Mouse (Mus musculus) midbrain, embryonic 16.5 days (tissue): ENCODE results near the gene Col6a1. TPM values are rescaled to one million over a fixed set of nuclear protein-coding genes. Genes with fewer than 3 reads are reported as not detected.

ENCODE experiments used
- ATAC-seq: fragments of 200-750 bp; cut with Nextera tagmentation; 2 replicates; pipeline ENCODE4 v1.8.0; 2017; ENCODE audit warnings: moderate TSS enrichment
- H3K27ac ChIP-seq: fragments of 300-500 bp; sonication (generic); 2 replicates; pipeline ENCODE4 v1.5.1; 2014; ENCODE audit warnings: mild to moderate bottlenecking, low read length, mixed read lengths
- H3K27me3 ChIP-seq: fragments of 300-500 bp; sonication (generic); 2 replicates; pipeline ENCODE4 v1.6.1; 2014; ENCODE audit warnings: low read depth, low read length, mixed read lengths; ENCODE audit not compliant: control insufficient read depth, insufficient read depth
- H3K36me3 ChIP-seq: fragments of 300-500 bp; sonication (generic); 2 replicates; pipeline ENCODE4 v1.6.1; 2014; ENCODE audit warnings: mild to moderate bottlenecking, low read length, moderate library complexity, mixed read lengths; ENCODE audit not compliant: control insufficient read depth, insufficient read depth
- H3K4me1 ChIP-seq: fragments of 300-500 bp; sonication (generic); 2 replicates; pipeline ENCODE4 v1.6.1; 2014; ENCODE audit warnings: mild to moderate bottlenecking, low read length, mixed read lengths; ENCODE audit not compliant: control insufficient read depth, insufficient read depth
- H3K4me2 ChIP-seq: fragments of 300-500 bp; sonication (generic); 2 replicates; pipeline ENCODE4 v1.6.1; 2014; ENCODE audit warnings: mild to moderate bottlenecking, low read length, mixed read lengths
- H3K4me3 ChIP-seq: fragments of 300-500 bp; sonication (generic); 2 replicates; pipeline ENCODE4 v1.5.1; 2014; ENCODE audit warnings: low read depth, mild to moderate bottlenecking, low read length, moderate library complexity, mixed read lengths
- H3K9ac ChIP-seq: fragments of 300-500 bp; sonication (generic); 2 replicates; pipeline ENCODE4 v1.6.1; 2014; ENCODE audit warnings: low read depth, low read length, mixed read lengths
- H3K9me3 ChIP-seq: fragments of 300-500 bp; sonication (generic); replicated peaks from 2 replicates; pipeline ENCODE4 v1.6.1; 2014; ENCODE audit warnings: mild to moderate bottlenecking, low read length, mixed read lengths; ENCODE audit not compliant: control insufficient read depth, poor library complexity, severe bottlenecking
- WGBS: fragments of 180-500 bp; shearing (Covaris S2); extraction: QIAGEN DNeasy Blood & Tissue Kit; methylation state at CpG from one replicate; pipeline ENCODE4 v1.1.7; 2014; 5-methylcytosine and 5-hydroxymethylcytosine counted together
- polyA plus RNA-seq: library from polyadenylated mRNA; unstranded; fragments of >200 nt; fragmentation: Nextera tagmentation; extraction: Ambion mirVana; gene quantifications from 2 replicates; pipeline ENCODE4 v1.2.1, GENCODE M21; 2015

The Col6a1 gene
- polyA plus RNA-seq, 1 experiment from 2014 or later: 17.0 TPM

DNA sequence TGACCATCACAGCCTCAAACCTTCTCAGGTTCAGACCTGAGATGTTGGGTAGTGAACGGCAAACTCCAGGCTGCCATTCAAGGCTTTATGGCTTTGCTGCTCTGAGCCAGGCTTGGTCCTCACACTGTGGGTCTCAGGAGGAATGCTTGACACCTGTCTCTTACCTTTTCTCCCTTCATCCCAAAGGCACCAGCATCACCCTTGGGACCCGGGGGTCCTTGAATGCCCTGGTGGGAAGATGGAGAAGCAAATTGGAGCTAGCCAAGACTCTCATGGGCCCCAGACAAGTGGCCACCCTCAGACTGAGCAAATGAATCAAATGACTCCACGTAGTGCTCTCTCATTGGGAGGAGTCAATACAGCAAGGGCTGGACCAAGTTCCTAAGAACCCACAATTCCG lies 8.3 kb downstream of the Col6a1 start:
- Histone ChIP-seq H3K4me3 (no peak overlapping the region), H3K27me3 (no peaks in the 10 kb centered on the region), H3K9me3 (no peaks in the 10 kb centered on the region), H3K36me3 (no peaks in the 10 kb centered on the region), H3K4me2 (no peak overlapping the region), H3K4me1 (no peaks in the 10 kb centered on the region), H3K27ac (no peak overlapping the region), H3K9ac (no peak overlapping the region)
- ATAC-seq: no peak
- 88% methylated on average over 4 of the region's 4 CpGs for WGBS

DNA sequence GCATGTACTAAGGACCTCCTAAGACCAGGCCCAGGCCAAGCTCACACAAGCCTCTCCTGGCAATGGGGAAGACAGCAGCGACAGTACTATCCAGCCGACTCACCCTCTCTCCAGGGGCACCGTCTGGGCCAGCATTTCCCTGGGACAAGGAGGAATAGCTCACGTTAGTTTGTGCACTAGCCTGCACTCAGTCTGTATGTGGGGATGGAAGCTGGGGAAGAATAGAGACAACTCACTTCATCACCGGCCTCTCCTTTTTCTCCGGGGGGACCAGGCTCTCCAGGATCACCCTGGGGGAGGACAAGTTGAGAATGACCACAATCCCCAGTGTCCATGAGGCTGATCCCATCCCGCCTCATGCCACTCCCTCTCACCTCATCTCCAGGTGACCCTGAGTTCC lies 8.9 kb downstream of the Col6a1 start:
- Histone ChIP-seq H3K4me3 (no peak overlapping the region), H3K27ac (no peak overlapping the region), H3K36me3 (no peaks in the 10 kb centered on the region), H3K4me1 (no peaks in the 10 kb centered on the region), H3K27me3 (no peaks in the 10 kb centered on the region), H3K9ac (no peak overlapping the region), H3K9me3 (no peaks in the 10 kb centered on the region), H3K4me2 (no peak overlapping the region)
- ATAC-seq: no peak
- 93% methylated on average over 7 of the region's 7 CpGs for WGBS

GRCm38 (mm10) chr10:76714303-76714702 lies 11.7 kb downstream of the Col6a1 start:
- Histone ChIP-seq H3K27me3 (no peaks in the 10 kb centered on the region), H3K4me3 (no peak overlapping the region), H3K9ac (no peak overlapping the region), H3K36me3 (no peaks in the 10 kb centered on the region), H3K27ac (no peak overlapping the region), H3K9me3 (no peaks in the 10 kb centered on the region), H3K4me1 (no peaks in the 10 kb centered on the region), H3K4me2 (no peak overlapping the region)
- WGBS: 83% methylated on average over 7 of the region's 7 CpGs
- no peak for ATAC-seq

- Histone ChIP-seq H3K4me1 (no peaks in the 10 kb centered on the region), H3K4me3 (no peak overlapping the region), H3K4me2 (no peak overlapping the region), H3K9me3 (no peaks in the 10 kb centered on the region), H3K27me3 (no peaks in the 10 kb centered on the region), H3K9ac (no peak overlapping the region), H3K36me3 (no peaks in the 10 kb centered on the region), H3K27ac (no peak overlapping the region)
- 78% methylated on average over 3 of the region's 3 CpGs for WGBS
- no peak for ATAC-seq
These were observed 13.5 kb downstream of the Col6a1 start for GRCm38 (mm10) chr10:76712500-76712899.

DNA sequence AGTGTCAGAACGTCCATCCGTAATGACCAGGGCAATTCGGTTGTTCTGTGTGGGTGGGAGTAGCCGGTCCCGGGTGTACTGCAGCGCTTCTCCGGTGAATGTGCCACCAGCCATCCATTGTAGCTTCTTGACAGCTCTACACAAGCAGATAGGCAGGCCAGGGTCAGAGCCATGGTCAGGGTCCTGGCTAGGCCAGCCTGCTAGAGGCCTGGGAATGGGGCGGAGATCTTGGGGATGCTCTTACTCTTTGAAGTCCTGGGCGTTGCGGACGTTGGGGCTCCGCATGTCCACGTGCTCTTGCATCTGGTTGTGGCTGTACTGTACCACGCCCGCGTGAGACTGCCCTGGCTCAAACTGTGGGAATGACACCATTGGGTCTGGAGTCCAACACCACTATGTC lies 14.6 kb downstream of the Col6a1 start:
- Histone ChIP-seq H3K27ac (no peak overlapping the region), H3K27me3 (no peaks in the 10 kb centered on the region), H3K4me1 (no peaks in the 10 kb centered on the region), H3K4me3 (no peak overlapping the region), H3K4me2 (no peak overlapping the region), H3K9me3 (no peaks in the 10 kb centered on the region), H3K36me3 (no peaks in the 10 kb centered on the region), H3K9ac (no peak overlapping the region)
- WGBS: 95% methylated on average over 16 of the region's 16 CpGs
- no peak for ATAC-seq

GRCm38 (mm10) chr10:76708465-76708864 lies 17.5 kb downstream of the Col6a1 start:
- H3K4me2 ChIP-seq: no peak overlapping the region
- ATAC-seq: no peak

DNA sequence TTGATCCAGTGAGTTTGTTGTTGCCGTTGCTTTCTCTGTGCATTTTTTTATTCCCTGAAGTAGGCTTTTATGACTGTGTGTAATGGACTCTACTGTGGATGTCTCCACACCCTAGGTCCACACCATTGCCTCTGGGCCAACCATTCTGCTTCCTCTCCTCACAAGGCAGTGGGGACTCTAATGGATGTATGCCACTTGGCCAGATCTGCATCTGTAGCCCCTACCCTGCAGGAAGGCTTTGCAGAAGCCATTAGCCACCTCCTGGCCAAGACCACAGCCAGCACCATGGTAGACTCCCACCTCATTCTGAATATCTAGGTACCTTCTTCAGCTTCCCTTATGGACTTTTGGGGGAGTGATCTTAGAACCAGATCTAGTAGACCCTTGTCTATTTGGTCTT lies 18.4 kb downstream of the Col6a1 start:
- no peaks in the 10 kb centered on the region for H3K27me3 ChIP-seq
- whole genome bisulfite sequencing: 95% methylated on average over 1 of the region's 1 CpGs
- H3K4me2 ChIP-seq: no peak overlapping the region
- no peaks in the 10 kb centered on the region for H3K4me1 ChIP-seq
- no peak overlapping the region for H3K27ac ChIP-seq
- H3K36me3 ChIP-seq: no peaks in the 10 kb centered on the region
- H3K4me3 ChIP-seq: no peak overlapping the region
- no peak for ATAC-seq
- no peak overlapping the region for H3K9ac ChIP-seq
- H3K9me3 ChIP-seq: 0 out of 2 replicates have a peak, but pooled peaks cover 2% of the 10 kb centered on the region

More at GRCm38 (mm10) chr10:76708465-76708864, 17.5 kb downstream of the Col6a1 start:
- 0 out of 2 replicates have a peak, but pooled peaks cover 2% of the 10 kb centered on the region for H3K9me3 ChIP-seq
- WGBS: 86% methylated on average over 3 of the region's 3 CpGs
- H3K27ac ChIP-seq: no peak overlapping the region
- no peaks in the 10 kb centered on the region for H3K4me1 ChIP-seq
- no peaks in the 10 kb centered on the region for H3K27me3 ChIP-seq
- H3K9ac ChIP-seq: no peak overlapping the region
- no peak overlapping the region for H3K4me3 ChIP-seq
- no peaks in the 10 kb centered on the region for H3K36me3 ChIP-seq

DNA sequence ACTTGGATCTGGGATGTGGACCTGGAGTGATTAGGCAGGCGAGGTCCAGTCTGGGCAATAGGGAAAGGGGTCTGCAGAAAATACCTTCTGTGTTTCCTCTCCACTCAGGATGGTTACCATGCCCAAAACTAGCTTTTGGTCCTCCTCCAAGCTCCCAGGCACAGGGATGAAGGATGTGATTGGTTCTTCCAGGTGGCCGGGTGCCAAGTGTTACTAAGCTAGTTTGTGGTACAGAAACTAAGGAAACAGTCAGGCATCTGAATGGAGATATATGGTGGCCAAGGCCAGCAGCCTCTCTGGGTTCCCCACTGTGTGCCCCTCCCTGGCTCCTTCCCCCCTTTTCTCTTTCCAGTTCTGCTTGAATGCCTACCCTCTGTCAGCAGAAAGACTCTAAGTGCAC lies 19.0 kb downstream of the Col6a1 start:
- ATAC-seq: no peak
- H3K9me3 ChIP-seq: 0 out of 2 replicates have a peak, but pooled peaks cover 2% of the 10 kb centered on the region
- WGBS: 80% methylated on average over 2 of the region's 2 CpGs
- H3K4me3 ChIP-seq: no peak overlapping the region
- no peak overlapping the region for H3K9ac ChIP-seq
- no peaks in the 10 kb centered on the region for H3K27me3 ChIP-seq
- H3K4me1 ChIP-seq: no peaks in the 10 kb centered on the region
- H3K36me3 ChIP-seq: no peaks in the 10 kb centered on the region
- H3K4me2 ChIP-seq: no peak overlapping the region
- no peak overlapping the region for H3K27ac ChIP-seq

DNA sequence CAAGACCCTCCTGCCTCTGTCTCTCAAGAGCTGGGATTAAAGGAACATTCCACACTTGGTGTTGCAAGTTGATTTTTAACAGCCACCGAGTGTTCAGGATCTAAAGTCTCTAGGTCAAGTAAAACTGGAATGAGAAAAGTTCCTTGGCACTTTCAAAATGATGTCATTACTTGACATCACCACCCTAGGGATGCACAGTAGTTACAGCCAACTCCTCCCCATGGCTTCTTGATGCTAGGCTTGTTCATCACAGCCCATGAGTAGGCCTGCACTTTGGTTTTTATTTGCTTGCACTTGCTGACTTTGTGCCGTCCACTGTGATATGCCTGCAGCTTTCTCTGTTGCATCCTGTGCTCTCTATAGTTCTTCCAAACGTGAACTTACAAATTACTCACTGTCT lies 21.6 kb downstream of the Col6a1 start:
- Histone ChIP-seq H3K36me3 (no peaks in the 10 kb centered on the region), H3K27ac (no peak overlapping the region), H3K9me3 (0 out of 2 replicates have a peak, but pooled peaks cover 2% of the 10 kb centered on the region), H3K4me1 (no peaks in the 10 kb centered on the region), H3K4me2 (no peak overlapping the region), H3K27me3 (no peaks in the 10 kb centered on the region), H3K9ac (no peak overlapping the region), H3K4me3 (no peak overlapping the region)
- WGBS: 80% methylated on average over 3 of the region's 3 CpGs
- no peak for ATAC-seq
